Mouse (Mus musculus) megakaryocyte, embryonic 14.5 days (primary cell): ENCODE measurements around the gene Mfrp.

Experiments
- FLI1 ChIP-seq: IDR thresholded peaks from 2 replicates; pipeline ENCODE4 v1.6.1; 2012; ENCODE audit warnings: low read length, inconsistent platforms, mixed read lengths
- GATA1 ChIP-seq: IDR thresholded peaks from 3 replicates; pipeline ENCODE4 v1.6.1; 2012; ENCODE audit warnings: mixed read lengths, low read length, inconsistent platforms, borderline replicate concordance

- TF ChIP-seq GATA1, result no peak
- no peak for TF ChIP-seq FLI1
These were observed 16.3 kb upstream of the Mfrp start for GRCm38 (mm10) chr9:44085276-44085675.
